ENCODE assay signal across 9 mouse cellular contexts in genomic region chr17:28882316-28882715, GRCm38 (mm10). TPM values are rescaled to one million over a fixed set of nuclear protein-coding genes. Genes with fewer than 3 reads are reported as not detected.
DNase-seq lines count a peak whose midpoint lies in the region; ATAC-seq lines count a peak whose summit lies in the region.
"Had no signal": no experiment of that assay in that cellular context is flagged by ENCODE, and none has a peak within 500 bp of the region (broad histone marks: within the 10 kb centered on the region; RNA-seq: fewer than 3 reads in every experiment).

No protein-coding gene starts in this region.

- H3K9me3 ChIP-seq in liver, embryonic 16.5 days (replicated peaks; ENCODE audit: control insufficient read depth, low read length), result no peaks in the 10 kb centered on the region

- ATAC-seq in liver, embryonic 16.5 days (ENCODE audit: low read depth), result 0 out of 2 replicates have a peak, but pooled peaks have one; percentile 35

- H3K36me3 ChIP-seq in liver, embryonic 16.5 days (ENCODE audit: control insufficient read depth, insufficient read depth), result no peaks in the 10 kb centered on the region

- 3% methylated on average over 12 of the region's 12 CpGs for WGBS in liver, embryonic 16.5 days (ENCODE audit: insufficient replicate concordance)

- H3K9ac ChIP-seq in liver, embryonic 16.5 days (ENCODE audit: low read depth, low read length), result no peak overlapping the region

- peak; percentile 95 for DNase-seq in heart, adult 11 months
- no peak for DNase-seq in heart, postnatal 25 days (ENCODE audit: low spot score)
- DNase-seq in c-Kit-positive CD71-positive TER-119-negative erythroid progenitor cells, embryonic 14.5 days (ENCODE audit: low read depth), result peak; percentile 85
- peak; percentile 74 for DNase-seq in gastrocnemius, postnatal 10 days
- DNase-seq in induced T-regulatory cell, adult 2 months (ENCODE audit: low read depth), result peak; percentile 92
- peak; percentile 62 for DNase-seq in neural tube, embryonic 10.5 days (ENCODE audit: extremely low spot score, low spot score)
- DNase-seq in testis, postnatal 14 days (ENCODE audit: low spot score), result peak; percentile 74

- intact Hi-C loops in heart, postnatal 25 days (cut with DNase I), result loop anchor here (2.0 kb wide), 1 partner anchor 44 kb away; no protein-coding TSS in a partner anchor

- peak overlapping the region; percentile 29; the same call in 1 of the 2 replicates for H3K4me2 ChIP-seq in liver, embryonic 16.5 days (ENCODE audit: low read depth, low read length)

- H3K27ac ChIP-seq in liver, embryonic 16.5 days (ENCODE audit: low read length), result no peak overlapping the region
- H3K27ac ChIP-seq: macrophage had no signal

- no peaks in the 10 kb centered on the region; the same call in none of the 2 replicates for H3K4me1 ChIP-seq in liver, embryonic 16.5 days (ENCODE audit: control insufficient read depth, low read depth, low read length)

- H3K4me3 ChIP-seq in liver, embryonic 16.5 days (ENCODE audit: low read depth, low read length), result no peak overlapping the region

- H3K27me3 ChIP-seq in liver, embryonic 16.5 days (ENCODE audit: control insufficient read depth, insufficient read depth, low read depth, low read length), result peaks cover 5% of the 10 kb centered on the region

RNA-seq across cellular contexts. Expression of gene Pnpla1, which starts 24.1 kb away (rescaled TPM):
- not detected for total RNA-seq in heart, postnatal 25 days (2021)
- not detected for total RNA-seq in gastrocnemius, postnatal 10 days (2021)
- 0.08 and 0.12 TPM in 2 replicates for polyA plus RNA-seq in liver, embryonic 16.5 days (2015; fragmentation: Nextera tagmentation; extraction: Ambion mirVana)
- polyA plus RNA-seq: macrophage had no signal

RNA-seq across cellular contexts. Expression of gene 4930539E08Rik, which starts 32.8 kb away (rescaled TPM):
- under 1 TPM; 0.05 to 0.50 TPM for total RNA-seq in heart, postnatal 25 days (2021)
- under 1 TPM in 1 of 2 experiments, not detected in 1; 0.09 TPM for total RNA-seq in gastrocnemius, postnatal 10 days (2021)
- 0.06 TPM in 1 of 2 replicates, not detected in the other for polyA plus RNA-seq in liver, embryonic 16.5 days (2015; fragmentation: Nextera tagmentation; extraction: Ambion mirVana)
